Mouse (Mus musculus) stomach, embryonic 15.5 days (tissue): ENCODE data around the gene Ipo11. TPM values are rescaled to one million over a fixed set of nuclear protein-coding genes. Genes with fewer than 3 reads are reported as not detected.
"Not testable (repeated sequence)": the region's sequence is repeated elsewhere in the genome, so short reads cannot be mapped to it uniquely, and the experiment has no call there.

Source experiments
- ATAC-seq: fragments of 200-750 bp; cut with Nextera tagmentation; 2 replicates; pipeline ENCODE4 v1.8.0; 2017; ENCODE audit warnings: low read depth, moderate number of reproducible peaks, moderate TSS enrichment; ENCODE audit not compliant: insufficient read depth, low FRiP score
- H3K27ac ChIP-seq: fragments of 300-500 bp; sonication (generic); 2 replicates; pipeline ENCODE4 v1.5.1; 2015; ENCODE audit warnings: mild to moderate bottlenecking, inconsistent platforms
- H3K27me3 ChIP-seq: fragments of 300-500 bp; sonication (generic); replicated peaks from 2 replicates; pipeline ENCODE4 v1.6.1; 2015; ENCODE audit warnings: inconsistent platforms
- H3K36me3 ChIP-seq: fragments of 300-500 bp; sonication (generic); 2 replicates; pipeline ENCODE4 v1.6.1; 2015; ENCODE audit warnings: inconsistent platforms
- H3K4me1 ChIP-seq: fragments of 300-500 bp; sonication (generic); 2 replicates; pipeline ENCODE4 v1.6.1; 2015; ENCODE audit warnings: inconsistent platforms
- H3K4me2 ChIP-seq: fragments of 300-500 bp; sonication (generic); 2 replicates; pipeline ENCODE4 v1.6.1; 2015; ENCODE audit warnings: mild to moderate bottlenecking, inconsistent platforms
- H3K4me3 ChIP-seq: fragments of 300-500 bp; sonication (generic); replicated peaks from 2 replicates; pipeline ENCODE4 v1.5.1; 2015; ENCODE audit warnings: inconsistent platforms
- H3K9ac ChIP-seq: fragments of 300-500 bp; sonication (generic); 2 replicates; pipeline ENCODE4 v1.6.1; 2015; ENCODE audit warnings: inconsistent platforms
- H3K9me3 ChIP-seq: fragments of 300-500 bp; sonication (generic); 2 replicates; pipeline ENCODE4 v1.6.1; 2016; ENCODE audit warnings: inconsistent platforms
- WGBS: fragments of 180-500 bp; shearing (Covaris S2); methylation state at CpG from one replicate; pipeline ENCODE4 v1.1.7; 2015; 5-methylcytosine and 5-hydroxymethylcytosine counted together
- polyA plus RNA-seq: library from polyadenylated mRNA; unstranded; fragments of >200 nt; fragmentation: Nextera tagmentation; extraction: Ambion mirVana; gene quantifications from 2 replicates; pipeline ENCODE4 v1.2.1, GENCODE M21; 2015

Gene Ipo11
- polyA plus RNA-seq, 1 experiment from 2014 or later, result 43.2 TPM

DNA sequence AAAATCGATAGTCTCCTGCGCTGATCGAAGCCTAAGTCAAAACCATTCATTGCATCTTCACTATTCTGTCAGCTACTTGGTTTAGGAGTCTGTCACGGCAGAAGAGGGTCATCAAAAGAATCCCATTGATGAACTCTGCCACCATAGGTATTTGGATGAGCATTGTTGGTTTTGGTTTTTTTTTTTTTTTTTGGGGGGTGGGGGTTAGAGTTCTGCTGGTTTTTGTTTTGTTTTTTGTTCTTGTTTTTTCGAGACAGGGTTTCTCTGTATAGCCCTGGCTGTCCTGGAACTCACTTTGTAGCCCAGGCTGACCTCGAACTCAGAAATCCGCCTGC, 347 bp upstream of the Ipo11 start:
- 27% methylated on average over 7 of the region's 7 CpGs for WGBS
- Histone ChIP-seq H3K4me3 (peak overlapping the region; percentile 88), H3K9ac (no peak overlapping the region), H3K27ac (no peak overlapping the region), H3K9me3 (no peaks in the 10 kb centered on the region), H3K36me3 (no peaks in the 10 kb centered on the region), H3K4me2 (peak overlapping the region; percentile 62), H3K4me1 (peaks cover 11% of the 10 kb centered on the region; the same call in 1 of the 2 replicates), H3K27me3 (no peaks in the 10 kb centered on the region)
- no peak for ATAC-seq

DNA sequence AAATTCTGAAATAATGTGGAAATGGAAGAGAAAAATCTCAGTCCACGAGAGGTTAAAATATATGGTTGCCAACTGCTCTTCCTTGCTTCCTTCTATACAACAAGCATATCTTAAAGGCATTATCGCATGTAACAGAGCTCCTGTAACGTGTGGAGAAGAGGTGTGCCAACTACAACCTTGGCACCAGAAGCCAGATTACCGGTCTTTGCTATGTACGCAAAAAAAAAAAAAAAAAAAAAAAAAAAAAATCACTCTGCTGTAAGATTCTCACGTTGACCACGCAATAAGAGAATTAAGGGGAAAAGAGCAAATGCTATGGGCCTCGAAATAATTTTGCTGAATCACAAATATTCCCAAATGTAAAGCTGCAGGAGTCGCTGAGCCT, 895 bp downstream of the Ipo11 start:
- Histone ChIP-seq H3K9me3 (no peaks in the 10 kb centered on the region), H3K4me2 (peak overlapping the region; percentile 62), H3K27ac (peak overlapping the region; percentile 55; the same call in 1 of the 2 replicates), H3K36me3 (no peaks in the 10 kb centered on the region), H3K4me3 (peak overlapping the region; percentile 88), H3K9ac (peak overlapping the region; percentile 76; the same call in 1 of the 2 replicates), H3K4me1 (peaks cover 11% of the 10 kb centered on the region; the same call in 1 of the 2 replicates), H3K27me3 (no peaks in the 10 kb centered on the region)
- ATAC-seq, result no peak
- 7% methylated on average over 9 of the region's 9 CpGs for WGBS

DNA sequence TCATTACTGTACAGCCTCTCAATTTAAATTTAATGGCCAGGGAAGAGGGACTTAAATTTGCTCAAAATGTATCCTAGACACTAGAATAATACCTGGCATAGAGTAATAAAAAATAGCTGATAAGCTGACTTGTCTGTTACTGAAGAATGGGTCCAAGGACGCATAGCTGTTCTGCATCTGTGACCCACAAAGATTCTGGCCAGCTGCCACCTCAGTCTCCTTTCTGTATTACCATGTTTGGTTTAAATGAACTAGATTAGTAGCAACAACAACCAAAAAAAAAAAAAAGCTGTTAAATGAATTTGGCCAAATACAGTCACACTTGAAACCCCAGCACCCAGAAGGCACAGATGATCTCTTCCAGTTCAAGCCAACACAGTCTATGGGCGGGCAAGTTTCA, 7.6 kb downstream of the Ipo11 start:
- Histone ChIP-seq H3K9ac (no peak overlapping the region), H3K4me1 (no peaks in the 10 kb centered on the region), H3K9me3 (no peaks in the 10 kb centered on the region), H3K36me3 (peaks cover 3% of the 10 kb centered on the region; the same call in 1 of the 2 replicates), H3K4me2 (no peak overlapping the region), H3K27ac (no peak overlapping the region), H3K4me3 (no peak overlapping the region), H3K27me3 (no peaks in the 10 kb centered on the region)
- 83% methylated on average over 2 of the region's 2 CpGs for WGBS
- ATAC-seq, result no peak

DNA sequence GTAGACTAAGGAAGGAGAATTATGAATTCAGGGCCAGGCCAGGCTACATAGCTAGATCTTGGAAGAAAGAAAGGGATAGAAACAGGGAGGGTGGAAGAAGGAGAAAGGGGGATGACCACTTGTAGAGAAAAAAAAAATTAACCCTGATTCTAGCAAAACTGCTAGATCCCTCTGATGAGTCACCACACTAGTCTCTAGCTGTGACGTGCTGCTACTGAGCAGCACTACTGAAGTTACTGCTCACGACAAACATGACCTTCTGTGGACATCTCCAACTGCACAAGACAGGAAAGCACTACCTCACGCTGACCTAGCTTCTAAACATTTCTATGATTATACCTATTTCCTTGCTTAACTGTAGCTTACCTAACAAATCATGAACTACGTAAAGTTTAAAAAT, 8.5 kb downstream of the Ipo11 start:
- H3K4me1 ChIP-seq, result no peaks in the 10 kb centered on the region
- 86% methylated on average over 4 of the region's 4 CpGs for WGBS
- H3K4me3 ChIP-seq, result no peak overlapping the region
- peaks cover 4% of the 10 kb centered on the region; the same call in 1 of the 2 replicates for H3K36me3 ChIP-seq
- no peak for ATAC-seq
- no peak overlapping the region for H3K9ac ChIP-seq
- H3K4me2 ChIP-seq, result no peak overlapping the region
- H3K9me3 ChIP-seq, result no peaks in the 10 kb centered on the region
- H3K27ac ChIP-seq, result no peak overlapping the region
- H3K27me3 ChIP-seq, result no peaks in the 10 kb centered on the region

DNA sequence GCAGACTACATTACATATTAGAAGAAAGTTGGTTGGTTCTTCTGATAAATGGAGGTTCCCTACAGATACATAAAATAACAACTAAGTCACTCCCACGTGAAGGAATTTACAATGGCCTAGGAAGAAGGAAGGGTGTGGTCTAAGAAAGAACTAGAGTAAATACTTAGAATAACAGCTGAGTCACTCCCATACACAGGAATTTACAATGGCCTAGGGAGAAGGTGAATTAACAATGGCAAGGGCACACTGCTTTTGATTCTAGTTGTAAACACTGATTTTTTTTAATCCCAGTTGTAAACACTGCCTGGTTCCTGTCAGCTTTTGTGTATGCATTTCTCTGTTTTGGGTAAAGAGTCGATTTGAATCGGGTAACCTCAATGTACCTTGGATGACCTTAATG, 10.8 kb downstream of the Ipo11 start:
- not testable (repeated sequence) for H3K36me3 ChIP-seq, ATAC-seq
- 95% methylated on average over 3 of the region's 3 CpGs for WGBS

DNA sequence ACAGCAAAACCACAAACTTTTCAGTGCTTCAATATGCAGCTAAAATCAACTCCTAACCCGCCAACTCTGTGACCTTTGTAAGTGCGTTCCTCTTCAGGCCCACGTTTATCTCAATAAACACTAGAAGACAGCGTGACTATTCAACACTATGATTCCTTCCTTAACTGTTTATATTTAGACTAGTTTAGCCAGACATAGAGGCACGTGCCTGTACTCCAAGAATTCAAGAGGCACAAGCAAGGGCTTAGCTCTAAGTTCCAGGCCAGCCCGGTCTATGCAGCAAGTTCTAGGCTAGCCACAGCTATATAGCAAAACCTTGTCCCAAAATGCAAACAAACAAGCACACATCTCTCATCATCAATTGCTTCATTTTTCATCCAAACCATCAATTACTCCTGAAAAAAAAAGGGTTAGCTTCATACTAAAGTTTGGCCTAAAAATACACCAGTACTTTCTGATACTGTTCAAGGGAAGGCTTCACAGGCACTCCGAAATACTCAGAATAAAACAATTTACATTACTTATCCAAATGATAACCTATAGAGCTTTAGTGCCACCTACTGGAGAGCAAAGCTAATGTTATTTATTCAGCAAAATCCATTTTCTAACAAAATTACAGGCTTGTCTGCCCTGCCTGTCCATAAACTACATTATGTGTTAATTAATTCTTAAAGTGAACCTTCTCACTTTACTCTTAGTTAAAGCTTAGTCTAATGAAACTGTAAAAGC, 18.3 kb downstream of the Ipo11 start:
- peaks cover 3% of the 10 kb centered on the region; the same call in 1 of the 2 replicates for H3K36me3 ChIP-seq
- no peak overlapping the region for H3K27ac ChIP-seq
- no peaks in the 10 kb centered on the region for H3K27me3 ChIP-seq
- H3K4me1 ChIP-seq, result no peaks in the 10 kb centered on the region
- no peak for ATAC-seq
- no peak overlapping the region for H3K4me3 ChIP-seq
- no peaks in the 10 kb centered on the region for H3K9me3 ChIP-seq
- no peak overlapping the region for H3K4me2 ChIP-seq
- no peak overlapping the region for H3K9ac ChIP-seq
- WGBS, result 51% methylated on average over 7 of the region's 7 CpGs

More for the DNA sequence above, 10.8 kb downstream of the Ipo11 start:
- H3K27ac ChIP-seq, H3K27me3 ChIP-seq, H3K4me3 ChIP-seq, H3K4me2 ChIP-seq, H3K4me1 ChIP-seq, H3K9ac ChIP-seq, H3K9me3 ChIP-seq: not testable (repeated sequence)

DNA sequence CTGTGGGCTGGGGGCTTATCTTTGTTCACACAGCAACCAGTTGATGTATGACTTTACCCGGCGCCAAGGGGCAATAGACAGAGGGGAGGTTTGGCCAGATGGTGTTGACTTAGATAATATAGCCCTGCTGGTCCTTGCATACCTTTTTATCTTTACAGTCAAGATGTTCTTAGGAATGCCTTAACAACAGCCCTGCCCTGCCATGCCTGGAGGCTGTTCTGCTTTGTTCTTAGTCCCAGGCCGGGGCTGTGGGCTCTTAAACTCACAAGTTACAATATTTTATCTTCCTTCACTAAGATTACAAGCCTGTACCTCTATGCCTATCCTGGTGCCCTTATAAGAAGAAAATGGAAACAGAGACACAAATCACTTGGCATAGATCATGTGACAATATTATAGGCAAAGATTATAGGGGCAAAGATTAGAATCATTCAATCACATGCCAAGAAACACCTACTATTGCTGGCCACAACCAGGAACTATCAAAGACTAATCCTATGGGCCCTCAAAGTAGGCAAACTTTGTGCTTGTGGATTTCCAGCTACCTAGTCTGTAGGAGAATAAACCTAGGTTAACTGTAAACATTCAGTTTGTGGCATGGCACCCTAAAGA, 23.5 kb downstream of the Ipo11 start:
- H3K4me2 ChIP-seq, result no peak overlapping the region
- no peaks in the 10 kb centered on the region for H3K36me3 ChIP-seq
- H3K27ac ChIP-seq, result no peak overlapping the region
- no peaks in the 10 kb centered on the region for H3K27me3 ChIP-seq
- no peaks in the 10 kb centered on the region for H3K4me1 ChIP-seq
- H3K9me3 ChIP-seq, result no peaks in the 10 kb centered on the region
- no peak for ATAC-seq
- 53% methylated on average over 3 of the region's 3 CpGs for WGBS
- no peak overlapping the region for H3K4me3 ChIP-seq
- H3K9ac ChIP-seq, result no peak overlapping the region

DNA sequence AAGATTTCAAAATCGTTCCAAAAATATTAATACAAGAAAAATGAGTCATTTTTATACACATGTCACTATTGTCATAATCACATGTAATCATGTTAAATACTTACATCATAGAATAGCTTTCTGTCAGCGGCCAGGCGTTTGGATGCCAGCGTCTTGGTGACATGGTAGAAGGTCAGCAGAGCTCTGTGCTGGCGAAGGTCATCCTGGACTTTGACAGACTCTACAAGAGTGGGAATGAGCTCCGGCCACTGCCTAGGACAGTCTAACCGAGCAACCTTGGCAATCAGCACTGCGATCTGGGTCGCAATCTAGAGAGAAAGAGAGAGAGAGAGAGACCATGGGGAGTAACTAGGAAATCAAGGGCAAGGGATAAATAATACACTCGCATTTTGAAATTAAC, 26.7 kb downstream of the Ipo11 start:
- no peak overlapping the region for H3K4me2 ChIP-seq
- no peaks in the 10 kb centered on the region for H3K9me3 ChIP-seq
- no peak overlapping the region for H3K9ac ChIP-seq
- no peak overlapping the region for H3K4me3 ChIP-seq
- WGBS, result 96% methylated on average over 10 of the region's 10 CpGs
- H3K27ac ChIP-seq, result no peak overlapping the region
- peaks cover 13% of the 10 kb centered on the region; the same call in 1 of the 2 replicates for H3K36me3 ChIP-seq
- H3K27me3 ChIP-seq, result no peaks in the 10 kb centered on the region
- no peak for ATAC-seq
- H3K4me1 ChIP-seq, result no peaks in the 10 kb centered on the region

DNA sequence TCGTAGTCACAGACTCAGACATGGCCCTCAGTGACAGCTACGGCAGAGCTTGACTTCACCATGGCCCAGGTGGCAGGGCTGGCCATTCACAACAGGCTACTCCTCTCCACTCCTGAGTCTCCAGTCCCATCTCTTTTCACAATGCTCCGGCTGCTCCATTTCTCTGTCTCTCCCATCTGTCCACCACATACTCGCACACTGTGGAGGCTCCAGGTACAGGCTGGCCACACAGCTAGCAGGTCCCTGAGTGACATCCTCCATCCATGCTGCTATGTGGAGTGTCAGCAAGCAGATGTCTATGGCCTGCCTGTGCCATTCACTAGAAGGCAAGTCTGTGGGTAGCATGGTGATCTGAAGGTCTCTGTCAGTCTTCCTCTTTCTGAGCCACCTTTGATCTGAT, 29.5 kb downstream of the Ipo11 start:
- Histone ChIP-seq H3K4me3 (no peak overlapping the region), H3K4me1 (no peaks in the 10 kb centered on the region), H3K27me3 (no peaks in the 10 kb centered on the region), H3K9ac (no peak overlapping the region), H3K36me3 (peaks cover 13% of the 10 kb centered on the region; the same call in 1 of the 2 replicates), H3K27ac (no peak overlapping the region), H3K4me2 (no peak overlapping the region), H3K9me3 (no peaks in the 10 kb centered on the region)
- no peak for ATAC-seq
- WGBS, result 95% methylated on average over 4 of the region's 4 CpGs

DNA sequence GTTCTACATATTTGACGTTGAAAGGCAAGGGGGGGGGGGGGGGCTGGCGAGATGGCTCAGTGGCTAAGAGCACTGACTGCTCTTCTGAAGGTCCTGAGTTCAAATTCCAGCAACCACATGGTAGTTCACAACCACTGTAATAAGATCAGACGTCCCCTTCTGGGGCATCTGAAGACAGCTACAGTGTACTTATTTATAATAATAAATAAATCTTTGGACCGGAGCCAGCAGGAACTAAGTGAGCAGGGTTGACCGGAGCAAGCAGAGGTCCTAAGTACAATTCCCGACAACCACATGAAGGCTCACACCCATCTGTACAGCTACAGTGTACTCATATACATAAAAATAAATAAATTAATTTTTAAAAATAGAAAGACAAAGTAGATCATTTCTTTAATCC, 31.6 kb downstream of the Ipo11 start:
- H3K4me2 ChIP-seq, H3K27me3 ChIP-seq, H3K27ac ChIP-seq, ATAC-seq, H3K9ac ChIP-seq, H3K4me3 ChIP-seq, H3K4me1 ChIP-seq, H3K9me3 ChIP-seq: not testable (repeated sequence)
- H3K36me3 ChIP-seq, result peaks cover 13% of the 10 kb centered on the region; the same call in 1 of the 2 replicates
- 77% methylated on average over 6 of the region's 6 CpGs for WGBS

DNA sequence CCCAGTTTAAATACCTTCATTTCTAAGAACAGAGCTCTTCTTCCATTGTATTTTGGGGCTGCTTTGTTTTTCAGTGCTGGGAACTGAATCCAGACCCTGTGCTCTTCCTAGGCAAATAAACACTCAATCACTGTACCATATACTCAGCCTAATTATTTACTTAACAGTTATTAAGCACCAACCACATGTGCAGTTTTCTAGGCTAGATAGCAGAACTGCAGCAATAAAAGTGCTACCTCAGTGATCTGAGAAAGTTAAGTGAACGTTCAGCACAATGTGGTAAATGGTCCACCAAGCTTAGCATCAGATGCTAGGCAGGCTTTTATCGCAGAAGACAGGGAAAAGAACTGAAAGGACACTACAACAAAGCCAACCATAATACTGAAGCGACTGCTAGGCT, 32.1 kb downstream of the Ipo11 start:
- 83% methylated on average over 3 of the region's 3 CpGs for WGBS
- Histone ChIP-seq H3K9me3 (no peaks in the 10 kb centered on the region), H3K27me3 (no peaks in the 10 kb centered on the region), H3K4me1 (no peaks in the 10 kb centered on the region), H3K27ac (no peak overlapping the region), H3K36me3 (peaks cover 13% of the 10 kb centered on the region; the same call in 1 of the 2 replicates), H3K9ac (no peak overlapping the region), H3K4me2 (no peak overlapping the region), H3K4me3 (no peak overlapping the region)
- no peak for ATAC-seq

DNA sequence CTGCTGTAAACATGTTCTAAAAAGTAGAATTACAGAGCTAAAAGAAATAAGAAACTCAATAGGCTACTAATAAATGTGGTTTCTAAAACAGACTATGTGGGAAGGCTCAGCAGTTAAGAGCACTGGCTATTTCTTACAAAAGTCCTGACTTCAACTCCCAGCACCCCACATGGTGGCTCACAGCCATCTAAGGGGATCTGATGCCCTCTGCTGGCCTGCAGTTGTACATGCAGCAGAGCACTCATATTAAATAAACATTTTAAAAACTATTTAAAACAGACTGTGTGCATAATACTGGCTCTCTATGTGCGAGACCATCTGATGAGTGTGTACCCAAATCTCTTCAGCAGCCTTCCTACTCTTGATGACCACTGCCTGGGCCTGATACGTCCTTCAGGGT, 42.5 kb downstream of the Ipo11 start:
- H3K4me3 ChIP-seq, result no peak overlapping the region
- WGBS, result 90% methylated on average over 2 of the region's 2 CpGs
- no peaks in the 10 kb centered on the region for H3K27me3 ChIP-seq
- no peak overlapping the region for H3K4me2 ChIP-seq
- no peaks in the 10 kb centered on the region for H3K9me3 ChIP-seq
- H3K36me3 ChIP-seq, result peaks cover 7% of the 10 kb centered on the region; the same call in 1 of the 2 replicates
- no peaks in the 10 kb centered on the region for H3K4me1 ChIP-seq
- no peak overlapping the region for H3K27ac ChIP-seq
- no peak overlapping the region for H3K9ac ChIP-seq
- no peak for ATAC-seq
